Mouse (Mus musculus): ENCODE measurements at regions not wholly inside any gene's neighbourhood (a gene's known extent, or its start where the extent isn't known, plus 50 kb on each side); places are given as distances from the start of the nearest gene placed in this dataset.

DNA sequence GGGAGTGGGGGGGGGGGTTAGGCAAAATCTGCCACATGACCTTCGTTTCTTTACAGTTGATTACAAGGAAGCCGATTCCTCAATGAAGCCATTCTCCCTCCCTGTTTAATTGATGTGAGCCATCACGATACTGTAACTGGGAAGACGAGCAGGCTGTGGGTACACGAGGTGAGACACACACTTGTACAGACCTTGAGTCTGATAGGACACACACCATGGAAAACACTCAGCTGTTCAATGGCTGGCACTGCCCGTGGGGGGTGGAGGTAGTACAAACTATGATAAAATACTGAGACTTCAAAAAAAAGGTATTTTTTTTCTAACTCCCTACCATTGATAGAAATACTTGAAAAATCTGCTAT, 257.3 kb upstream of the Adgrl2 start:
- Histone ChIP-seq H3K36me3 (ENCODE audit: control insufficient read depth, insufficient read depth, low read length) (no peaks in the 10 kb centered on the region), H3K27me3 (ENCODE audit: control insufficient read depth, insufficient read depth, low read length) (no peaks in the 10 kb centered on the region), H3K4me2 (ENCODE audit: low read length) (0 out of 2 replicates have a peak overlapping the region, but pooled peaks have one; percentile 11), H3K9me3 (ENCODE audit: control insufficient read depth, low read length) (no peaks in the 10 kb centered on the region), H3K9ac (replicated peaks; ENCODE audit: low read length) (no peak overlapping the region), H3K27ac (replicated peaks; ENCODE audit: low read depth, low read length) (no peak overlapping the region), H3K4me1 (ENCODE audit: control insufficient read depth, insufficient read depth, low read length) (0 out of 2 replicates have a peak, but pooled peaks cover 3% of the 10 kb centered on the region), H3K4me3 (replicated peaks; ENCODE audit: low read depth, low read length) (no peak overlapping the region)
- ATAC-seq (ENCODE audit: low FRiP score, low TSS enrichment): no peak
- DNase-seq: no peak
- 62% methylated on average over 6 of the region's 6 CpGs for WGBS

DNA sequence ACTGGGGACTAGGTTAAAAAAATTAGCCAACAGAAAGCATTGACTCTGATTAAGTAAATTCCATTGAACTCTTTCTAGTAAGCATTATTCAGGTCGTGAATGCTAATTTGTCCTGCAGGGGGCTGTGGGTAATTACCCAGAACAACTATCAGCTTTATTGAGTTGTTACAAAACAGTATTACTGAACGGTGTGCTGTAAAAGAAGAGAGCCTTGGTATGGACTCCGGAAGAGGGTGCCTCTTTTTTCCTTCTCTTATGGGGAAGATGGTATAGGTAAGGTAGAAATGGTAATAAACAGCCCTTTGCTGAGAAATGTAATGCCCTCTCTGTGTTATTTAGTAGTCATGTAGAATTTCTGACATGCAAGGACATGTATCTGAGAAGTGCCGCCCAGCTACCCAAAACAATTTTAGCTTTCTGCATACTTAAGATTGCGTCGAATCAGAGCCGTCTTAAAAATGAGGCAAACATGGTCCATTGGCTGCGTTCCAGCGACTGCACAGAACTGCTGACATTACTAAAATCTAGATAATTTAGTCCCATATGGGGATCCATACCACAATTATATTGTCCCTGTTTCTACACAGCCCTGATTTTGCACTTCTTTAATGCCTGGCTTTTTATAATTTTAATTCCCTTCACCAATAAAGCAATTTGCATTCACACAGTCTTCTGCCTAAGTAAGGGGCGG, 256.7 kb upstream of the Adgrl2 start:
- DNase-seq: peak; percentile 62

DNA sequence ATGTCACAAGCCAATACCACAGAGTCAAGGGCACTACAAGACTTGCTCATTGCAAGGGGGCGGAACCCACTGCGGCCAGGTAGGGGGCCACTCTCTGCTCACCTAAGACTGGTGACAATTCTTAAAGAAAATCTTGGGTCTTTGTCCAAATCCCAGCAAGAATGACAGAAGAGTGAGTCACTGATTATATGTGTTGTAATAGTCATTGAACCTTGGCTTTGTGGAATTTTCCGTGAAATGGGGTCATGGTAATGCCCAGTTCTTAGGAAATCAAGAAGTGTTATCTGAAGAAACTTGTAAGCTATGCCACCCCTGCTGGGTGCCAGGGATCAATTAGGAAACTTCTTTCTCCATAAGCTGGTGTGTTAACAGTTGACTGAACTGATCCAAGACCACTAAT, 249.3 kb upstream of the Adgrl2 start:
- H3K27me3 ChIP-seq (ENCODE audit: control insufficient read depth, insufficient read depth, low read length): no peaks in the 10 kb centered on the region
- no peaks in the 10 kb centered on the region for H3K4me1 ChIP-seq (ENCODE audit: control insufficient read depth, insufficient read depth, low read length)
- no peak overlapping the region for H3K27ac ChIP-seq (replicated peaks; ENCODE audit: low read depth, low read length)
- H3K36me3 ChIP-seq (ENCODE audit: control insufficient read depth, insufficient read depth, low read length): no peaks in the 10 kb centered on the region
- ATAC-seq (ENCODE audit: low FRiP score, low TSS enrichment): no peak
- H3K9ac ChIP-seq (replicated peaks; ENCODE audit: low read length): no peak overlapping the region
- no peak overlapping the region for H3K4me2 ChIP-seq (ENCODE audit: low read length)
- no peak overlapping the region for H3K4me3 ChIP-seq (replicated peaks; ENCODE audit: low read depth, low read length)
- DNase-seq: no peak
- 97% methylated on average over 3 of the region's 3 CpGs for WGBS
- H3K9me3 ChIP-seq (ENCODE audit: control insufficient read depth, low read length): no peaks in the 10 kb centered on the region

More for the DNA sequence above, 256.7 kb upstream of the Adgrl2 start:
- no peak overlapping the region for H3K27ac ChIP-seq (replicated peaks; ENCODE audit: low read depth, low read length)
- no peaks in the 10 kb centered on the region for H3K9me3 ChIP-seq (ENCODE audit: control insufficient read depth, low read length)
- no peaks in the 10 kb centered on the region for H3K36me3 ChIP-seq (ENCODE audit: control insufficient read depth, insufficient read depth, low read length)
- H3K4me2 ChIP-seq (ENCODE audit: low read length): peak overlapping the region; percentile 11; the same call in 1 of the 2 replicates
- ATAC-seq (ENCODE audit: low FRiP score, low TSS enrichment): no peak
- no peaks in the 10 kb centered on the region for H3K27me3 ChIP-seq (ENCODE audit: control insufficient read depth, insufficient read depth, low read length)
- H3K9ac ChIP-seq (replicated peaks; ENCODE audit: low read length): no peak overlapping the region
- H3K4me1 ChIP-seq (ENCODE audit: control insufficient read depth, insufficient read depth, low read length): 0 out of 2 replicates have a peak, but pooled peaks cover 3% of the 10 kb centered on the region
- no peak overlapping the region for H3K4me3 ChIP-seq (replicated peaks; ENCODE audit: low read depth, low read length)
- 57% methylated on average over 10 of the region's 10 CpGs for WGBS

DNA sequence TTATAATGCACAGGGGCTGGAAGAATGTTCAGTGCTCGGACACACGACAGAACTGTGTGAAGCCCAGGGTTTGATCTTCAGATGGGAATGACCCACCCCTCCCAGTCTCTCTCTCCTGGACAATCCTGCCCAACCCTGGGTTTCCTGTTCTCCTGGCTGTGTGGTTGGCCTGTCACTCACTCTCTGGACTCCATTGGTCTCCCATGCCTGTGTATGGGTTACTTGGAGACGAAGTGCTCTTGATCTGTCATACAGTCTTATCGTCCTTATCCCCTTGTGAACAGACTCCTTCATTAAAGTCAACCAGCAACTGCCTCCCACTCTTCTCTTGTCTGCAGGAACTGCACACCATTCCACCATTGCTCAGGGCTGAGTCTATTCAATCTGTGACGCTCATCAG, 247.7 kb upstream of the Adgrl2 start:
- Histone ChIP-seq H3K36me3 (ENCODE audit: control insufficient read depth, insufficient read depth, low read length) (no peaks in the 10 kb centered on the region), H3K9me3 (ENCODE audit: control insufficient read depth, low read length) (no peaks in the 10 kb centered on the region), H3K9ac (replicated peaks; ENCODE audit: low read length) (no peak overlapping the region), H3K4me1 (ENCODE audit: control insufficient read depth, insufficient read depth, low read length) (no peaks in the 10 kb centered on the region), H3K27ac (replicated peaks; ENCODE audit: low read depth, low read length) (no peak overlapping the region), H3K4me2 (ENCODE audit: low read length) (no peak overlapping the region), H3K4me3 (replicated peaks; ENCODE audit: low read depth, low read length) (no peak overlapping the region), H3K27me3 (ENCODE audit: control insufficient read depth, insufficient read depth, low read length) (no peaks in the 10 kb centered on the region)
- 67% methylated on average over 5 of the region's 5 CpGs for WGBS
- DNase-seq (no peak), ATAC-seq (ENCODE audit: low FRiP score, low TSS enrichment) (no peak)

DNA sequence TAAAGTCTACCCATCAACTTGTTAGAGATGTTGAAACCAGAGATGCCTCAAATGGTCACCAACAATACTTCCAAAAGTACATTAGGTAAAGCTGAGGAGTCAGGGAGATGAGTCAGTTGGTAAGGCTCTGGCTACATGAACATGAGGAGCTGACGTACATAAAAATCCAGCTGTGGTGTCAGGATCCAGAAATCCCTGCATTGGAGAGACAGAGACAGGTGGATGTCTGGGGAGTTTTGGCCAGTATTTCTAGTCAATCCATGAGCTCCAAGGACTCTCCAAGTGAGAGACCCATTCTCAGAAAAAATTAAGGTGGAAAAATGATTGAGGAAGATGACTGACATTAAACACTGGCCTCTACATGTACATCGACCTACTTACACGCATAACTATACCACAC, 244.8 kb upstream of the Adgrl2 start:
- Histone ChIP-seq H3K9me3 (ENCODE audit: control insufficient read depth, low read length) (no peaks in the 10 kb centered on the region), H3K4me2 (ENCODE audit: low read length) (no peak overlapping the region), H3K4me1 (ENCODE audit: control insufficient read depth, insufficient read depth, low read length) (no peaks in the 10 kb centered on the region), H3K27ac (replicated peaks; ENCODE audit: low read depth, low read length) (no peak overlapping the region), H3K4me3 (replicated peaks; ENCODE audit: low read depth, low read length) (no peak overlapping the region), H3K27me3 (ENCODE audit: control insufficient read depth, insufficient read depth, low read length) (no peaks in the 10 kb centered on the region), H3K9ac (replicated peaks; ENCODE audit: low read length) (no peak overlapping the region), H3K36me3 (ENCODE audit: control insufficient read depth, insufficient read depth, low read length) (no peaks in the 10 kb centered on the region)
- ATAC-seq (ENCODE audit: low FRiP score, low TSS enrichment) (no peak), DNase-seq (no peak)
- WGBS: 94% methylated on average over 3 of the region's 3 CpGs

DNA sequence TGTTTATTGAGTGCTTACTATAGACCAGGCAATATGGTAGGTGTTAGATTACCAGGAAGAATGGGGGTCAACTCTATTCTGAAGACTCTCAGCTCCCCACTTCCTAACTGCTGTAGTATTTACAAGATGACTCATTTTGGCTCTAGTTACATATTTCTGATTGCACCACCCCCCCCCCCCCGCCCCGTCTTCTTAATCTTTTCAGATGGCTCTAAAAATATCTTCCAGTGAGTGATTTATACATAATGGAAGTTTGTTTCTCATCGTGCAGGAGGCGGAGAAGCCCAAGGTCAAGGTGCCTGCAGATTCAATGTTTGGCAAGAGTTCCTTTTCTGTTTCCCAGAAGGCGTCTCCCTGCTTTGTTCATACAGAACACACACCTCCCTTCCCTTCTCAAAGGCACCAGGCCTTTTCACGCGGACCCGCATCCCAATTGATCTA, 243.4 kb upstream of the Adgrl2 start:
- H3K9me3 ChIP-seq (ENCODE audit: control insufficient read depth, low read length): no peaks in the 10 kb centered on the region
- DNase-seq (no peak), ATAC-seq (ENCODE audit: low FRiP score, low TSS enrichment) (no peak)
- 81% methylated on average over 8 of the region's 8 CpGs for WGBS
- no peak overlapping the region for H3K9ac ChIP-seq (replicated peaks; ENCODE audit: low read length)
- no peak overlapping the region for H3K27ac ChIP-seq (replicated peaks; ENCODE audit: low read depth, low read length)
- no peaks in the 10 kb centered on the region for H3K36me3 ChIP-seq (ENCODE audit: control insufficient read depth, insufficient read depth, low read length)
- no peaks in the 10 kb centered on the region for H3K4me1 ChIP-seq (ENCODE audit: control insufficient read depth, insufficient read depth, low read length)
- no peaks in the 10 kb centered on the region for H3K27me3 ChIP-seq (ENCODE audit: control insufficient read depth, insufficient read depth, low read length)
- no peak overlapping the region for H3K4me3 ChIP-seq (replicated peaks; ENCODE audit: low read depth, low read length)
- H3K4me2 ChIP-seq (ENCODE audit: low read length): no peak overlapping the region

DNA sequence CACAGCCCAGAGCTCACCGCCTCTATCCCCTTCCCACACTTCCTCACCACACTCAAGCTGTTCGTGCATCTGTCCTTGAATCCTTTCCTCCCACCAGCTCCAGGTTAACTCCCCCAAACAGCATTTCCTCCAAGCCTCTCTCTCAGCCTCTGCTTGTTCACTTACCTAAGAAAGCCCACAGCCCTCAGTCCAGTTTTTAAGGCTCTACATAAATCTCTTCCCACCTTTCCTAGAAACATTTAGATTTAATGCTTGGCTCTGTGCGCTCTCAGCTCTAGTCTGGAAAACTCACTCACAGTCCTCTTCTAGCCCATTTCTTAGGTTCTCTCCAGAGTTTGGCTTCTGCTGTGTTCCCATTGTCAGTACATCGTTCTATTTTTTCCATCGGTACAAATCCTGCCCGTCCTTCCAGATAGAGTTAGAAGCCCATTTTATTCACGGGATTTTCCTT, 242.9 kb upstream of the Adgrl2 start:
- WGBS: 85% methylated on average over 7 of the region's 7 CpGs

DNA sequence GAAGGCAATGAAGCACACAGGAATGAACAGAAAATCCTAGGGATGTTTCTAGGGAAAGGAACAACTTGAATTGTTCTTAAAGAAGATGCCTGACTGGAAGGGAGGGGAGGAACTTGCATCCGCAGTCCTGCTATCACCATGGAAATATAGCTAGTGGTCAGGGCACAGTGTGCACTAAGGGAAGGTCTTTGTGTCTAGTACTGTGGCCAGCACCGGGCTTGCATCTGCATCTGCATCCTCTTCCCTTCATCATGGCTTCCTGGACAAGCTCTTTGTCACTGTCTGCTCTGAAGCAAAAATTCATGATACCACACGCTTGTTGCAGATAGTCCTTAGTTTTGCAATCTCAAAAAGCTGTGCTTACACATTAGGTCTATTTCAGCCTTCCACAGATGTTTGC, 241.0 kb upstream of the Adgrl2 start:
- no peaks in the 10 kb centered on the region for H3K4me1 ChIP-seq (ENCODE audit: control insufficient read depth, insufficient read depth, low read length)
- no peak overlapping the region for H3K9ac ChIP-seq (replicated peaks; ENCODE audit: low read length)
- no peaks in the 10 kb centered on the region for H3K36me3 ChIP-seq (ENCODE audit: control insufficient read depth, insufficient read depth, low read length)
- WGBS: 95% methylated on average over 3 of the region's 3 CpGs
- no peak overlapping the region for H3K4me2 ChIP-seq (ENCODE audit: low read length)
- ATAC-seq (ENCODE audit: low FRiP score, low TSS enrichment): no peak
- no peaks in the 10 kb centered on the region for H3K27me3 ChIP-seq (ENCODE audit: control insufficient read depth, insufficient read depth, low read length)
- H3K4me3 ChIP-seq (replicated peaks; ENCODE audit: low read depth, low read length): no peak overlapping the region
- H3K27ac ChIP-seq (replicated peaks; ENCODE audit: low read depth, low read length): no peak overlapping the region
- no peaks in the 10 kb centered on the region for H3K9me3 ChIP-seq (ENCODE audit: control insufficient read depth, low read length)
- no peak for DNase-seq

More for the DNA sequence above, 242.9 kb upstream of the Adgrl2 start:
- no peak overlapping the region for H3K9ac ChIP-seq (replicated peaks; ENCODE audit: low read length)
- no peaks in the 10 kb centered on the region for H3K9me3 ChIP-seq (ENCODE audit: control insufficient read depth, low read length)
- no peaks in the 10 kb centered on the region for H3K4me1 ChIP-seq (ENCODE audit: control insufficient read depth, insufficient read depth, low read length)
- no peak overlapping the region for H3K4me2 ChIP-seq (ENCODE audit: low read length)
- H3K27me3 ChIP-seq (ENCODE audit: control insufficient read depth, insufficient read depth, low read length): no peaks in the 10 kb centered on the region
- H3K27ac ChIP-seq (replicated peaks; ENCODE audit: low read depth, low read length): no peak overlapping the region
- no peak overlapping the region for H3K4me3 ChIP-seq (replicated peaks; ENCODE audit: low read depth, low read length)
- ATAC-seq (ENCODE audit: low FRiP score, low TSS enrichment) (no peak), DNase-seq (no peak)
- H3K36me3 ChIP-seq (ENCODE audit: control insufficient read depth, insufficient read depth, low read length): no peaks in the 10 kb centered on the region

DNA sequence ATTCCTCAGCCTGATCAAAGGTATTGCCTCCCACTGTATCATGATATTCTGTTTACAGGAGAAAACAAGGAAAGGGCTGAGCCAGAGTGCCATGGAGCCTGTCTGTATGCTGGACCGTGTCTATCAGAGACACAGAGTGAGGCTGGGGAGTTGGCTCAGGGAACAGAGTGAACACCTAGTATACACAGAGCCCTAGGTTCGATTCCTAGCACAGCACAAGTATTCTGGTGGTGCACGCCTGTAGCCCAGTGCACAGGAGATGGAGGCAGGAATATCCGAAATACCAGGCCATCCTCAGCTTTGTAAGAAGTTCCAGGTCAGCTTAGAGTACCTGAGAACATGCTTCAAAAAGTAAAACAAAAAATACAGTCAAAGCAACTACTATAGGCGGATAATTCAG, 237.2 kb upstream of the Adgrl2 start:
- 90% methylated on average over 5 of the region's 5 CpGs for WGBS
- DNase-seq: no peak
- ATAC-seq (ENCODE audit: low FRiP score, low TSS enrichment): no peak

More for the DNA sequence above, 237.2 kb upstream of the Adgrl2 start:
- Histone ChIP-seq H3K27me3 (ENCODE audit: control insufficient read depth, insufficient read depth, low read length) (no peaks in the 10 kb centered on the region), H3K27ac (replicated peaks; ENCODE audit: low read depth, low read length) (no peak overlapping the region), H3K4me3 (replicated peaks; ENCODE audit: low read depth, low read length) (no peak overlapping the region), H3K9me3 (ENCODE audit: control insufficient read depth, low read length) (no peaks in the 10 kb centered on the region), H3K4me2 (ENCODE audit: low read length) (no peak overlapping the region), H3K4me1 (ENCODE audit: control insufficient read depth, insufficient read depth, low read length) (no peaks in the 10 kb centered on the region), H3K9ac (replicated peaks; ENCODE audit: low read length) (no peak overlapping the region), H3K36me3 (ENCODE audit: control insufficient read depth, insufficient read depth, low read length) (no peaks in the 10 kb centered on the region)

Data from midbrain, embryonic 14.5 days (tissue).